Mouse (Mus musculus): ENCODE results near the gene Tdrd3. TPM values are rescaled to one million over a fixed set of nuclear protein-coding genes. Genes with fewer than 3 reads are reported as not detected.

The Tdrd3 gene
- polyA plus RNA-seq, 1 experiment from 2014 or later: 48.0 TPM

GRCm38 (mm10) chr14:87531847-87532246, 115.4 kb downstream of the Tdrd3 start:
- Histone ChIP-seq H3K4me2 (no peak overlapping the region), H3K36me3 (replicated peaks) (no peaks in the 10 kb centered on the region), H3K4me3 (no peak overlapping the region), H3K27me3 (replicated peaks) (no peaks in the 10 kb centered on the region), H3K9me3 (no peaks in the 10 kb centered on the region), H3K27ac (no peak overlapping the region), H3K4me1 (no peaks in the 10 kb centered on the region), H3K9ac (no peak overlapping the region)
- no peak for ATAC-seq (replicated peaks)
- 78% methylated on average over 8 of the region's 8 CpGs for WGBS

DNA sequence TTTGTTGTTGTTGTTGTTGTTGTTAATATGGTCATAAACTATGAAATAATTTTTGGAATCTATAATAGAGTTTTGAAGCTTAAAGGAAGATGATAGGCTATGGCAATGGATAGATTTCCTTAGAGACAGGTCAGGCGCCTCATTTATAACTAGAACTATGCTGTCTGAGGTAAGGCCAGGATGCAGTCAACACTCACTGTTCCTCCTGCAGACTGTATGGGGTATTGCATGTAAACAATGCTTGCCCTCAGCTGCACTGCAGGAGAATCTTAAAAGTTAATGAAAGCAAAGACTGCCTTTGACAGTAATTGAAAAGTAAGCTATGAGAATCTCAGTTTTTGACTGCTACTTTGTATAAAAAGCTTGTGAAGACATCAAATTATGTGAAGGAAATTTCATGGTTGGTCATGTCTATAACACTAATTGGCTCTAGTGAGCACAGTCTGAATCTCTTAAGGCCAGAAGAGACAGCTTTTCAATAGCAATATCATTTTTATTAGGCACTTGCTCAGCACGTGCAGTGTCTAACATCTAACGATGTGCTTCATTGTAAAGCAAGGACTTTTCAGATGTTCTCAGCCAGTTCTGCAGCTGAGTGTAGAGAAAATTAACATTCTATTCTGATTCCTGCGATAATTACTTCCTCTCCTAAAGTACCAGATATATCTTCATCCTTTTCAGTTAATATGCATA, 120.8 kb downstream of the Tdrd3 start:
- no peaks in the 10 kb centered on the region for H3K9me3 ChIP-seq
- H3K27ac ChIP-seq: no peak overlapping the region
- no peaks in the 10 kb centered on the region for H3K27me3 ChIP-seq (replicated peaks)
- H3K4me1 ChIP-seq: no peaks in the 10 kb centered on the region
- H3K4me2 ChIP-seq: no peak overlapping the region
- no peaks in the 10 kb centered on the region for H3K36me3 ChIP-seq (replicated peaks)
- peak; percentile 75; the same call in 1 of the 2 replicates for ATAC-seq (replicated peaks)
- WGBS: 61% methylated on average over 4 of the region's 4 CpGs
- no peak overlapping the region for H3K4me3 ChIP-seq
- no peak overlapping the region for H3K9ac ChIP-seq

- H3K4me2 ChIP-seq: no peak overlapping the region
- no peaks in the 10 kb centered on the region for H3K4me1 ChIP-seq
- H3K4me3 ChIP-seq: no peak overlapping the region
- no peaks in the 10 kb centered on the region for H3K27me3 ChIP-seq (replicated peaks)
- no peak overlapping the region for H3K27ac ChIP-seq
- 0 out of 2 replicates have a peak, but pooled peaks cover 2% of the 10 kb centered on the region for H3K36me3 ChIP-seq (replicated peaks)
- no peak overlapping the region for H3K9ac ChIP-seq
- 91% methylated on average over 6 of the region's 6 CpGs for WGBS
- no peak for ATAC-seq (replicated peaks)
- no peaks in the 10 kb centered on the region for H3K9me3 ChIP-seq
Measured at GRCm38 (mm10) chr14:87549986-87550385, 133.5 kb downstream of the Tdrd3 start.

DNA sequence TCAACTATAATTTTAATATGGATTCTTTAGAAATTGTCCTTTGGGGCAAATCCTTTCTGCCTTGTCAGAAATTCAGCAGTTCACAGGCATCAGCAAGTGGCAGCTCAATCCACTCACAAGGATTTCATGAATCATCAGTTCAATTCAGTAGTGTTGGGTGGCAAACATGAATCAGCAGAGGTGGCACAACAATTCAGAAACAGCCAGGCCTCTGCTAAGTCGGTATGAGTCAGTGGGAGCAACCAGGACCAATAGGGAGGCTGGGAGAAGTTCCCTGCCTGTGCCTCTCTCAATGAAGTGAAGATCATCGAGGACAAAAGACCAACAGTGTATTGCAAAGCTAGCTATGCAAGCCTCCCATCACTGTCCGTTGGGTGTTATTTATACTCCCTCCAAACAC, 135.8 kb downstream of the Tdrd3 start:
- Histone ChIP-seq H3K36me3 (replicated peaks) (no peaks in the 10 kb centered on the region), H3K4me1 (no peaks in the 10 kb centered on the region), H3K4me2 (no peak overlapping the region), H3K9me3 (no peaks in the 10 kb centered on the region), H3K27ac (no peak overlapping the region), H3K4me3 (no peak overlapping the region), H3K27me3 (replicated peaks) (no peaks in the 10 kb centered on the region), H3K9ac (no peak overlapping the region)
- 73% methylated on average over 3 of the region's 3 CpGs for WGBS
- no peak for ATAC-seq (replicated peaks)

- Histone ChIP-seq H3K36me3 (replicated peaks) (no peaks in the 10 kb centered on the region), H3K27me3 (replicated peaks) (no peaks in the 10 kb centered on the region), H3K4me2 (no peak overlapping the region), H3K9me3 (no peaks in the 10 kb centered on the region), H3K9ac (no peak overlapping the region), H3K4me3 (no peak overlapping the region), H3K4me1 (peaks cover 26% of the 10 kb centered on the region), H3K27ac (no peak overlapping the region)
- WGBS: 82% methylated on average over 9 of the region's 9 CpGs
- no peak for ATAC-seq (replicated peaks)
Measured at GRCm38 (mm10) chr14:87563841-87564240, 147.4 kb downstream of the Tdrd3 start.

DNA sequence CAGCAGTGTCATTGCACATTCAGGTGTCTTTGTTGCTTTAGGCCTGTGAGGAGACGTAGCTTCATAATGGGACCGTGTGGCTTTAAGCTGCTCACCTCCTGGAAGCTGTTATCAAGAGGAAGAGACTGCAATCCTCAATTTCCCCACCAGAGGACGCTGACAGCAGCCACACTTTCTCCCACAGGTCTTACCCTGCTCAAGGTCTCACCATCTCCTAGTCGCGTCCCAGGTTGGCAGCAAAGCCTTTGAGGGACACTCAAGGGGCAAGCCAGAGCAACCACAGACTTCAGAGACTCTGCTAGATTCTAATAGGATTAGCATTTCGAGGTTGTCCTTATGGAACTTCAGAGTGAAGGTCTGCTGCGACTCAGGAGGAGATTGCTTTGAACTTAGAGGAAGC, 149.8 kb downstream of the Tdrd3 start:
- no peaks in the 10 kb centered on the region for H3K9me3 ChIP-seq
- ATAC-seq (replicated peaks): peak; percentile 27; the same call in 1 of the 2 replicates
- H3K9ac ChIP-seq: no peak overlapping the region
- 13% methylated on average over 7 of the region's 7 CpGs for WGBS
- H3K4me1 ChIP-seq: peaks cover 31% of the 10 kb centered on the region
- no peaks in the 10 kb centered on the region for H3K36me3 ChIP-seq (replicated peaks)
- H3K4me2 ChIP-seq: no peak overlapping the region
- no peak overlapping the region for H3K27ac ChIP-seq
- no peaks in the 10 kb centered on the region for H3K27me3 ChIP-seq (replicated peaks)
- H3K4me3 ChIP-seq: no peak overlapping the region

DNA sequence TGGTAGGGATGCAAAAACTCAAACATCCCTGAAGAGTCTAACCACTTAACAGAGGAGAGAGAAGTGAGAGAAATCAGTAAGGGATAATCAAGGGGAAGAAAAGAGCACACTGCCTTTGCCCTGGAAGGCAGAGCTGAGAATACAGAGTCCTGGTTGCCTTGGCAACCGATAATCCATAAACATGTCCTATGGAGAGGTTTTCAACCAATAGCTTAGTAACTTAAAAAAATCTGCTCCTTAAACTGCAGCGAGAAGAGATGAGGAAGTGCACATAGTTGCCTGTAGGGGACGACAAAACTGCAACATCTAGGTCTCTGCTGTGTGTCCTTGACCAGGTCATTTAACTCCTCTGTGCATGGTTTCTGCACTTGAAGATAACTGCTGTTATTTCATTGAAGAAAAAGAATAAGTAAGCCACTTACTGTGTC, 150.6 kb downstream of the Tdrd3 start:
- Histone ChIP-seq H3K4me2 (no peak overlapping the region), H3K27ac (no peak overlapping the region), H3K4me3 (no peak overlapping the region), H3K4me1 (peaks cover 31% of the 10 kb centered on the region), H3K9me3 (no peaks in the 10 kb centered on the region), H3K27me3 (replicated peaks) (no peaks in the 10 kb centered on the region), H3K36me3 (replicated peaks) (no peaks in the 10 kb centered on the region), H3K9ac (no peak overlapping the region)
- ATAC-seq (replicated peaks): peak; percentile 60
- WGBS: 20% methylated on average over 3 of the region's 3 CpGs

GRCm38 (mm10) chr14:87567626-87568446, 151.4 kb downstream of the Tdrd3 start:
- 13% methylated on average over 20 of the region's 20 CpGs for WGBS
- Histone ChIP-seq H3K4me3 (peak overlapping the region; percentile 31), H3K9me3 (no peaks in the 10 kb centered on the region), H3K27me3 (replicated peaks) (no peaks in the 10 kb centered on the region), H3K4me1 (peaks cover 31% of the 10 kb centered on the region), H3K4me2 (peak overlapping the region; percentile 55), H3K36me3 (replicated peaks) (no peaks in the 10 kb centered on the region), H3K27ac (no peak overlapping the region), H3K9ac (peak overlapping the region; percentile 18; the same call in 1 of the 2 replicates)
- ATAC-seq (replicated peaks): peak; percentile 53

DNA sequence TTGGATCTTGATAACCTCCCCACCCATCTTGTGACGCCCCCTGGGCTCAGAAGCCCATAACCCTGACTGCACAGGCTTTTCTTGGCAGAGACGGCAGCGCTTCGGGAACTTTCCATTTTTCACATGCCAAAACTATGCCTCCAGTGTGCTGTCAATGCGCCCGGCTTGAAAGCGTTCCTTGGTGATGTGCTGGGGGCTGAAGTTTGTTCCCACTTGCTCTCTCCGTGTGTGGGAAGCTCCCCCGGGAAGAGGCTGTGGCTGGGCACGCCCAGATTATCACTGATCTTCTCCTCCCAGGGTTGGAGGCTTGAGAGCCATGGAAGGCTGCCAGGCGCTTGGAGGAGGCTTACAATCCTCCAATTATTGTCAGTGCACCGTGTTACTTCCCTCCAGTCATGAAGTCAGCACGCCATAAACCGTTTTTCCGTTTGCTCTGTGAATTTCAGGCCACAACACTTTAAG, 152.0 kb downstream of the Tdrd3 start:
- Histone ChIP-seq H3K4me3 (peak overlapping the region; percentile 31), H3K4me2 (peak overlapping the region; percentile 55), H3K27ac (no peak overlapping the region; the same call in 1 of the 2 replicates), H3K27me3 (replicated peaks) (no peaks in the 10 kb centered on the region), H3K36me3 (replicated peaks) (no peaks in the 10 kb centered on the region), H3K9ac (peak overlapping the region; percentile 18; the same call in 1 of the 2 replicates), H3K4me1 (peaks cover 31% of the 10 kb centered on the region), H3K9me3 (no peaks in the 10 kb centered on the region)
- peak; percentile 58 for ATAC-seq (replicated peaks)
- 9% methylated on average over 15 of the region's 15 CpGs for WGBS

GRCm38 (mm10) chr14:87569471-87569870, 153.0 kb downstream of the Tdrd3 start:
- 89% methylated on average over 2 of the region's 2 CpGs for WGBS
- Histone ChIP-seq H3K27me3 (replicated peaks) (no peaks in the 10 kb centered on the region), H3K9ac (no peak overlapping the region), H3K4me3 (no peak overlapping the region), H3K9me3 (no peaks in the 10 kb centered on the region), H3K27ac (no peak overlapping the region), H3K36me3 (replicated peaks) (no peaks in the 10 kb centered on the region), H3K4me2 (no peak overlapping the region), H3K4me1 (peaks cover 31% of the 10 kb centered on the region)
- no peak for ATAC-seq (replicated peaks)

DNA sequence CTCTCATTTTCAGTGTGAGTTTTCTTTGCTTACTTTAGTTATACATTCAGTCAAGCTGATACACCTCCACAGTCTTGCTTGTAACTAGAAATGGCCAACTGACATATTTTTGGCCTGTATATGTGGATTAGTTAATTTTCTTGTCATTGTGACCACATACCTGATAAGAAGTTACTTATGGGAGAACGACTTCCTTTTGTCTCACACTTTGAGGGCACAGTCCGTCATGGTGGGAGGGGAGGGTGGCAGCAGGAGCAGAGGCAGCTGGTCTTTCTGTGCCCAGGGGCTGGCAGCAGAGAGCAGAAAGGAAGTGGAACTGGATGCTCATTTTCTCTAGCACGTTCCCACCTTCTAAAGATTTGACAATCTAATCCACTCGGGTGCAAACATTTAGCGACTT, 156.0 kb downstream of the Tdrd3 start:
- H3K4me2 ChIP-seq: no peak overlapping the region
- no peaks in the 10 kb centered on the region for H3K9me3 ChIP-seq
- peaks cover 18% of the 10 kb centered on the region for H3K4me1 ChIP-seq
- H3K4me3 ChIP-seq: no peak overlapping the region
- H3K36me3 ChIP-seq (replicated peaks): no peaks in the 10 kb centered on the region
- H3K9ac ChIP-seq: no peak overlapping the region
- 68% methylated on average over 5 of the region's 5 CpGs for WGBS
- no peak for ATAC-seq (replicated peaks)
- no peak overlapping the region for H3K27ac ChIP-seq
- H3K27me3 ChIP-seq (replicated peaks): no peaks in the 10 kb centered on the region

- 93% methylated on average over 3 of the region's 3 CpGs for WGBS
- H3K4me3 ChIP-seq: no peak overlapping the region
- no peaks in the 10 kb centered on the region for H3K27me3 ChIP-seq (replicated peaks)
- H3K4me1 ChIP-seq: no peaks in the 10 kb centered on the region
- no peaks in the 10 kb centered on the region for H3K36me3 ChIP-seq (replicated peaks)
- no peak for ATAC-seq (replicated peaks)
- no peaks in the 10 kb centered on the region for H3K9me3 ChIP-seq
- no peak overlapping the region for H3K4me2 ChIP-seq
- no peak overlapping the region for H3K27ac ChIP-seq
- no peak overlapping the region for H3K9ac ChIP-seq
Measured at GRCm38 (mm10) chr14:87582610-87583009, 166.2 kb downstream of the Tdrd3 start.

Measured in midbrain, embryonic 15.5 days (tissue).